Mouse (Mus musculus): ENCODE data around the gene Abcb5.

GRCm38 (mm10) chr12:118887964-118888363, 78.3 kb downstream of the Abcb5 start:
- TF ChIP-seq MAX (IDR thresholded peaks at IDR 0.05; ENCODE audit: low read length), result no peak
- no peak for TF ChIP-seq KAT2A (IDR thresholded peaks at IDR 0.05; ENCODE audit: insufficient replicate concordance, low read length)
- no peak for TF ChIP-seq RAD21 (IDR thresholded peaks at IDR 0.05; ENCODE audit: low read depth, low read length)
- no peak for TF ChIP-seq MEF2A (IDR thresholded peaks at IDR 0.05; ENCODE audit: borderline replicate concordance, low read depth, low read length)
- no peak for TF ChIP-seq TCF12 (IDR thresholded peaks at IDR 0.05; ENCODE audit: low read depth, low read length)
- no peak for TF ChIP-seq MAZ (IDR thresholded peaks at IDR 0.05; ENCODE audit: low read depth, low read length)
- TF ChIP-seq POLR2A (IDR thresholded peaks at IDR 0.05; ENCODE audit: low read depth, low read length), result no peak
- TF ChIP-seq MAFK (IDR thresholded peaks at IDR 0.05; ENCODE audit: insufficient replicate concordance, low read length), result no peak
